Mouse (Mus musculus): ENCODE measurements at regions not wholly inside any gene's neighbourhood (a gene's known extent, or its start where the extent isn't known, plus 50 kb on each side); places are given as distances from the start of the nearest gene placed in this dataset.

DNA sequence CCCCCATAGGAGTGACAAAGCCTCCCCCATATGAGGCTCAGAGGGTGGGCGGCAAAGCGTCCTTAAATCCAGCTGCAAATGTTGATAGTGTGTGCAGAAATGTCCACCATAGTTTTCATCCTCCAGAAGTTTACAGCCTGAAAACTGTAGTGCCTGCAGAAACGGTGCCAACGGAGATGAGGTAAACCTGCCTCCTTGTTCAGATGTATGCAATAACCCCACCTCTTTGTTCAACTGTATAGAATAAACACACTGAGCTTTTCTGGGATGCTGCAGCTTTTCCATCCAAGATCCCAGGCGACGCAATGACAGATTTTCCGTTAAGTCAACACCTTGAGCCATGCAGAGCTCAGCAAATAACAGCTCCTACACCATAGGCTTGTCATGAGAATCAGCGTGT is 57.3 kb upstream of the Cd180 start:
- no peaks in the 10 kb centered on the region for H3K36me3 ChIP-seq
- ATAC-seq (ENCODE audit: low FRiP score, low read depth): no peak
- no peak overlapping the region for H3K9ac ChIP-seq
- H3K4me3 ChIP-seq: no peak overlapping the region
- H3K9me3 ChIP-seq: no peaks in the 10 kb centered on the region
- H3K4me2 ChIP-seq (replicated peaks): no peak overlapping the region
- no peak overlapping the region for H3K27ac ChIP-seq
- H3K27me3 ChIP-seq: peaks cover 5% of the 10 kb centered on the region; the same call in 1 of the 2 replicates
- 79% methylated on average over 8 of the region's 8 CpGs for WGBS
- no peaks in the 10 kb centered on the region for H3K4me1 ChIP-seq

DNA sequence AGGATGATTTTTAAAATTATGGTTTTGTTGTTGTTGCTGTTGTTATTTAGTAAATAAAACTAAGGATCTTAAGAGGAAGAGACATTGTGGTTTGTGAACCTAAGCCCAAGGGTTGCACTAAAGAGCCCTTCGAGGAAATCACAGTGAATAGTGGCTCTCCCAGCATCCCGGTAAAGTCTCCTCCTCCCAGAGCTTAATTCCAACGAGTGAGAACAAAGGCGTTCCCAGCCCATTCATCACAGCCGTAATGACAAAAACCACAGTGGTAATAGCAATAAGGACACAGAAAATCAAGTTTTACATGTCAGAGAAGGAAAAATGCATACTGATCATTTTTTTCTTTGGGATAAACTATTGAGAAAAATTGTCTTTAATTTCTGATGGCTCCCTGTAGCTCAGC is 56.3 kb upstream of the Cd180 start:
- no peaks in the 10 kb centered on the region for H3K9me3 ChIP-seq
- no peak overlapping the region for H3K27ac ChIP-seq
- H3K4me1 ChIP-seq: no peaks in the 10 kb centered on the region
- no peak for ATAC-seq (ENCODE audit: low FRiP score, low read depth)
- H3K36me3 ChIP-seq: no peaks in the 10 kb centered on the region
- no peak overlapping the region for H3K4me2 ChIP-seq (replicated peaks)
- 41% methylated on average over 5 of the region's 5 CpGs for WGBS
- no peak overlapping the region for H3K4me3 ChIP-seq
- no peak overlapping the region for H3K9ac ChIP-seq
- peaks cover 7% of the 10 kb centered on the region; the same call in 1 of the 2 replicates for H3K27me3 ChIP-seq

DNA sequence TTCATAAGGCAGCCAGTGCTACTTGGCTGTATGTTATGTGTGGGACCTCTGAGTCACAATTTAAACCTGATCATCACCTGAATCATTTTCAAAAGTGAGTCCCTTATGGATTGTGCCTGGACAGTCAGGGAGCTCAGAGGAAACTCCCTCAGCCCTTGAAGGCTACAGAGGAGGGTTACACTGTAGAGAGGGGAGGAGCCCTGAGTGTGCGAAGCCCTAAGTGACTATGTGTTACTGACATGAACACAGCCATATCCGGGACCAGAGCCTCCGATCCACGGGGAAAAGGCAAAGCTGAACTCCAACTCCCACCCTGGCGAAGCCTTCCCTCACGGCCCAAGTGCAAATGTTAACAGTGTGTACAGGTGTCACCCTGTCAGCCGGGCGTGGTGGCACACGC is 53.7 kb upstream of the Cd180 start:
- H3K36me3 ChIP-seq: no peaks in the 10 kb centered on the region
- H3K9me3 ChIP-seq: no peaks in the 10 kb centered on the region
- H3K4me1 ChIP-seq: peaks cover 7% of the 10 kb centered on the region
- WGBS: 86% methylated on average over 9 of the region's 9 CpGs
- no peak overlapping the region for H3K4me2 ChIP-seq (replicated peaks)
- ATAC-seq (ENCODE audit: low FRiP score, low read depth): no peak
- H3K27me3 ChIP-seq: 0 out of 2 replicates have a peak, but pooled peaks cover 6% of the 10 kb centered on the region
- no peak overlapping the region for H3K27ac ChIP-seq
- no peak overlapping the region for H3K4me3 ChIP-seq
- no peak overlapping the region for H3K9ac ChIP-seq

DNA sequence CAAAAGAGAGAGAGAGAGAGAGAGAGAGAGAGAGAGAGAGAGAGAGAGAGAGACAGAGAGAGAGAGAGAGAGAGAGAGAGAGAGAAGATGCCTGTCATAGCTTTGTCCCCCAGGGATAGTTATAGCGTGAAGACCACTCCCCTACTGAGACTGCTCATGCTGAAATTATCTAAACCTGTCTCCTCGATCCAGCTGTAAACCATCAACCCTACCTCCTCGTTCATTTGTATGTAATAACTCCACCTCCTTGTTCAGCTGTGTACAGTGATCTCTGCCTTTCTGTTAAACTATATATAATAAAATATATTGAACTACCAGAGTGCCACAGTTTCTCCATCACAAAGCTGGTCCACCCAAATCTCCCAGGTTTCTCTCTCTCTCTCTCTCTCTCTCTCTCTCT is 53.2 kb upstream of the Cd180 start:
- Histone ChIP-seq H3K4me1 (peaks cover 9% of the 10 kb centered on the region), H3K9ac (no peak overlapping the region), H3K4me3 (no peak overlapping the region), H3K27ac (no peak overlapping the region), H3K27me3 (0 out of 2 replicates have a peak, but pooled peaks cover 6% of the 10 kb centered on the region), H3K9me3 (no peaks in the 10 kb centered on the region), H3K4me2 (replicated peaks) (no peak overlapping the region), H3K36me3 (no peaks in the 10 kb centered on the region)
- ATAC-seq (ENCODE audit: low FRiP score, low read depth): no peak
- whole genome bisulfite sequencing: 42% methylated on average over 3 of the region's 3 CpGs
